Mouse (Mus musculus) liver, adult 2 months (tissue): ENCODE results near the gene Mthfd1. TPM values are rescaled to one million over a fixed set of nuclear protein-coding genes. Genes with fewer than 3 reads are reported as not detected.

ENCODE experiments used
- DNase-seq: peaks from one replicate; pipeline ENCODE4 v3.0.0-alpha.2; 2011; ENCODE audit warnings: low read depth, low spot score; ENCODE audit errors: extremely low read depth
- H3K27ac ChIP-seq: fragments of 200-500 bp; replicated peaks from 2 replicates; pipeline ENCODE4 v1.5.1; 2012; ENCODE audit warnings: low read depth, mild to moderate bottlenecking, control low read depth, inconsistent platforms, low read length; ENCODE audit not compliant: insufficient read depth
- H3K27me3 ChIP-seq: fragments of 200-500 bp; 2 replicates; pipeline ENCODE4 v1.6.1; 2012; ENCODE audit warnings: mild to moderate bottlenecking, moderate library complexity, low read length, inconsistent platforms; ENCODE audit not compliant: control insufficient read depth, insufficient read depth
- H3K36me3 ChIP-seq: fragments of 200-500 bp; 2 replicates; pipeline ENCODE4 v1.6.1; 2012; ENCODE audit warnings: low read length, inconsistent platforms; ENCODE audit not compliant: control insufficient read depth, insufficient read depth
- H3K4me1 ChIP-seq: fragments of 200-500 bp; 2 replicates; pipeline ENCODE4 v1.6.1; 2011; ENCODE audit warnings: low read length; ENCODE audit not compliant: control insufficient read depth, insufficient read depth
- H3K4me3 ChIP-seq: fragments of 200-500 bp; 2 replicates; pipeline ENCODE4 v1.5.1; 2011; ENCODE audit warnings: low read depth, mild to moderate bottlenecking, control low read depth, low read length, moderate library complexity; ENCODE audit not compliant: insufficient read depth
- H3K79me2 ChIP-seq: fragments of 200-500 bp; 2 replicates; pipeline ENCODE4 v1.6.1; 2012; ENCODE audit warnings: inconsistent platforms, mild to moderate bottlenecking, low read length, moderate library complexity; ENCODE audit not compliant: control insufficient read depth, insufficient read depth
- H3K9ac ChIP-seq: fragments of 200-500 bp; 2 replicates; pipeline ENCODE4 v1.6.1; 2012; ENCODE audit warnings: low read depth, mild to moderate bottlenecking, control low read depth, inconsistent platforms, low read length
- CTCF ChIP-seq: fragments of 200-500 bp; IDR thresholded peaks from 2 replicates; pipeline ENCODE4 v1.5.1; 2011; ENCODE audit warnings: low read depth, low read length, control low read depth
- POLR2A ChIP-seq: fragments of 200-500 bp; IDR thresholded peaks from 2 replicates; pipeline ENCODE4 v1.6.1; 2011; ENCODE audit warnings: low read length, control low read depth; ENCODE audit not compliant: insufficient read depth; ENCODE audit errors: extremely low read depth
- WGBS: fragments of 180-500 bp; shearing (Covaris S2); methylation state at CpG from one replicate; pipeline ENCODE4 v1.1.7; 2018; 5-methylcytosine and 5-hydroxymethylcytosine counted together
- polyA plus RNA-seq: library from polyadenylated mRNA; depleted of rRNA; stranded (reverse); fragments of >200 nt; gene quantifications from 2 replicates; pipeline ENCODE4 v1.2.3, GENCODE M21; 2012
- total RNA-seq: library from RNA; depleted of rRNA; stranded (reverse); fragments of >200 nt; gene quantifications from 2 replicates; pipeline ENCODE4 v1.2.3, GENCODE M21; 2014

The Mthfd1 gene
- total and polyA plus RNA-seq, 2 experiments, result 112 to 188 TPM

- TF ChIP-seq CTCF (no peak), POLR2A (no peak)
- H3K27me3 ChIP-seq, result no peaks in the 10 kb centered on the region
- H3K4me1 ChIP-seq, result no peaks in the 10 kb centered on the region
- no peak overlapping the region for H3K9ac ChIP-seq
- H3K79me2 ChIP-seq, result no peaks in the 10 kb centered on the region
- H3K27ac ChIP-seq, result no peak overlapping the region
- 89% methylated on average over 6 of the region's 6 CpGs for WGBS
- no peak for DNase-seq
- no peaks in the 10 kb centered on the region for H3K36me3 ChIP-seq
- no peak overlapping the region for H3K4me3 ChIP-seq
Observed at GRCm38 (mm10) chr12:76235253-76235652, 19.8 kb upstream of the Mthfd1 start.

GRCm38 (mm10) chr12:76239145-76239838 is 15.8 kb upstream of the Mthfd1 start:
- Histone ChIP-seq H3K4me3 (no peak overlapping the region), H3K27me3 (no peaks in the 10 kb centered on the region), H3K36me3 (no peaks in the 10 kb centered on the region), H3K27ac (no peak overlapping the region), H3K79me2 (no peaks in the 10 kb centered on the region), H3K9ac (no peak overlapping the region), H3K4me1 (no peaks in the 10 kb centered on the region)
- WGBS, result 80% methylated on average over 10 of the region's 10 CpGs
- TF ChIP-seq CTCF (no peak), POLR2A (no peak)
- no peak for DNase-seq

GRCm38 (mm10) chr12:76239839-76240571 is 15.1 kb upstream of the Mthfd1 start:
- 61% methylated on average over 7 of the region's 7 CpGs for WGBS
- no peak for TF ChIP-seq POLR2A
- TF ChIP-seq CTCF, result no peak
- DNase-seq, result no peak
- H3K27ac ChIP-seq, result no peak overlapping the region
- no peaks in the 10 kb centered on the region for H3K79me2 ChIP-seq
- H3K4me3 ChIP-seq, result no peak overlapping the region
- no peaks in the 10 kb centered on the region for H3K27me3 ChIP-seq
- H3K4me1 ChIP-seq, result no peaks in the 10 kb centered on the region
- no peak overlapping the region for H3K9ac ChIP-seq
- H3K36me3 ChIP-seq, result no peaks in the 10 kb centered on the region

GRCm38 (mm10) chr12:76240670-76241069 is 14.4 kb upstream of the Mthfd1 start:
- Histone ChIP-seq H3K36me3 (no peaks in the 10 kb centered on the region), H3K4me3 (no peak overlapping the region), H3K79me2 (no peaks in the 10 kb centered on the region), H3K9ac (no peak overlapping the region), H3K27ac (no peak overlapping the region), H3K4me1 (no peaks in the 10 kb centered on the region), H3K27me3 (no peaks in the 10 kb centered on the region)
- no peak for DNase-seq
- WGBS, result 89% methylated on average over 3 of the region's 3 CpGs
- TF ChIP-seq CTCF (no peak), POLR2A (no peak)

GRCm38 (mm10) chr12:76241084-76241483 is 14.0 kb upstream of the Mthfd1 start:
- Histone ChIP-seq H3K36me3 (no peaks in the 10 kb centered on the region), H3K9ac (no peak overlapping the region), H3K27ac (no peak overlapping the region), H3K79me2 (no peaks in the 10 kb centered on the region), H3K4me3 (no peak overlapping the region), H3K27me3 (no peaks in the 10 kb centered on the region), H3K4me1 (no peaks in the 10 kb centered on the region)
- WGBS, result 85% methylated on average over 3 of the region's 3 CpGs
- TF ChIP-seq CTCF (no peak), POLR2A (no peak)
- no peak for DNase-seq

DNA sequence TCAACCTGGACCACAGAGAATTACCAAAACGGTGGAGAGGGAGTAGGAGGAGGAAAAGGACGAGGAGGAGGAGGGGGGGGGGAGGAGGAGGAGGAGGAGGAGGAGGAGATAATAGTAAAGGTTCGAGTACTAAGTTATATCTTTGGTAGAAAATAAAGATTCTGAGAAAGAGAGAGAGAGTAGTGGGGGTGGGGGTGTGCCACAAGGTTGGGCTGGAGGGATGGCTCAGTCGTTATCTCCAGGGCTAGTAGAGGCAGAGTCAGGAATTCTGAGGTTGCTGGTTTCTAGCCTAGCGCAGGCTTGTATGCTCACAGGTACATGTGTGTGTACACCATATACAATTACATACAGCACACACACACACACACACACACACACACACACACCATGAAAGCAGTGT is 13.3 kb upstream of the Mthfd1 start:
- Histone ChIP-seq H3K27me3 (no peaks in the 10 kb centered on the region), H3K79me2 (no peaks in the 10 kb centered on the region), H3K36me3 (no peaks in the 10 kb centered on the region), H3K27ac (no peak overlapping the region), H3K4me3 (no peak overlapping the region), H3K9ac (no peak overlapping the region), H3K4me1 (no peaks in the 10 kb centered on the region)
- no peak for DNase-seq
- no peak for TF ChIP-seq CTCF
- no peak for TF ChIP-seq POLR2A
- WGBS, result 76% methylated on average over 5 of the region's 5 CpGs
